Mouse (Mus musculus) testis, postnatal 10 days (tissue): ENCODE measurements around the gene Tas2r110.

Experiments used
- DNase-seq: peaks from one replicate; pipeline ENCODE4 v3.0.0; 2021; ENCODE audit warnings: low spot score

Tas2r110 gene

DNA sequence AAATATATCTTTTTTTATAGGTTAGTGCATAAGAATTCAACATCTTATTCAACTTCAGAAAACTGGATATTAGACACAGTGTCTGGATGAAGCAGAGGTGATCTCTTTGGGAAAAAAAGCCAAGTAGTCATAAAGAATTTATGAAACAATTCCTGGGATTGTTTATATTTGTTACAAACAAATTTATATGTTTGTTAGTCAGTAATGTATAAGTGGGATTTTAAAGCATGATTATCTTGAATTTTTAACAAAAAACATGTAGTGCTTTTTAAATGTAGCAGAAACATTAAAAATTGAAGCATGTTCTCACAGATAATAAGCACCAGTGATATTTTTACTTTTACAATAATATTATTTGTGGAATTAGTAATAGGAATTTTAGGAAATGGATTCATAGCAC is at the start of gene Tas2r110:
Gene Tas2r110, plus strand, starts transcription at position 301 of the 400 bp plus-strand sequence.
- no peak for DNase-seq

DNA sequence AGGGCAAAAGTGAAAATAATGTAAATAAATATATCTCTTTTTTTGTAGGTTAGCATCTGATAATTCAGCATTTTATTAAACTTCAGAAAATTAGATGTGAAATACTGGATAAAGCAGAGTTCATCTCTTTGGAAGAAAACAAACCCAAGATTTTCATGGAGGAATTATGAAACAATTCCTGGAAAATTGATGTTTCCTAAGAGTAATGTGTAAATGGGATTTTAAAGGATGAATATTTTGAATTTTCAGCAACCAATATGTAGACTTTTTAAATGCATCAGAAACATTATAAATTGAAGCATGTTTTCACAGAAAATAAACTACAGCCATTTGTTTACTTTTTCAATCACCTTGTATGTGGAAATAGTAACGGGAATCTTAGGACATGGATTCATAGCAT is 21.0 kb upstream of the Tas2r110 start, which contains the start of gene Tas2r123:
Gene Tas2r123, plus strand, starts transcription at position 301 of the 400 bp plus-strand sequence.
- no peak for DNase-seq

DNA sequence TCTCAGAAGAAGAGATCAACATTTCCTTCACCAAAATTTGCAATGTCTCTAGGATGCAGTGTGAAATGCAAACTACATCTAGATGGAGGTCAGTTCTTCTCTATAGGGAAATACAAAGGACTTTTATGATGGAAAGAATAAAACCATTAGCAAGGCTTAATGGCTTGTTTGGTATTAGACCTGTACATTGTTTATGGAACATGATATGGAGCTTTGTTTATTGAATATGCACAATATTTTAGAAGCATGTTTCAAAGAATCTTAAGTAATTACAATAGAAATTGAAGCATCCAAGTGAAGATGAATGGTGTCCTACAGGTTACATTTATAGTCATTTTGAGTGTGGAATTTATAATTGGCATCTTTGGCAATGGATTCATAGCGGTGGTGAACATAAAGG is 12.7 kb upstream of the Tas2r110 start, which contains the start of gene Tas2r116:
Gene Tas2r116, plus strand, starts transcription at position 301 of the 400 bp plus-strand sequence.
- no peak for DNase-seq

DNA sequence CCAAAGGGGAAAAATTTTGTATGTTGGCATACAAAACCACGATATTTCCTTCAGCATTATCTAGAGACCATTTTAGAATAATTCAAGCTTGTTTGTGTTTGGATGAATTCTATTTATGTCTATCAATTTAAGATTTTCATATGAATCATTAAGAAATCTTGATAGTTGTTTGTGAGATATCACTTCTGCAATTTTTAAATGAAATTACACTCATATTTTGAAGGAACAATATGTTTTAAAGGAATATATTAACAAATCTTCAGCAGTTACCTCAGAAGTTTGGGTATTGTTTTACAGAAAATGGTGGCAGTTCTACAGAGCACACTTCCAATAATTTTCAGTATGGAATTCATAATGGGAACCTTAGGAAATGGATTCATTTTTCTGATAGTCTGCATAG is 24.9 kb downstream of the Tas2r110 start, which contains the start of gene Tas2r113:
Gene Tas2r113, plus strand, starts transcription at position 301 of the 400 bp plus-strand sequence.
- no peak for DNase-seq

DNA sequence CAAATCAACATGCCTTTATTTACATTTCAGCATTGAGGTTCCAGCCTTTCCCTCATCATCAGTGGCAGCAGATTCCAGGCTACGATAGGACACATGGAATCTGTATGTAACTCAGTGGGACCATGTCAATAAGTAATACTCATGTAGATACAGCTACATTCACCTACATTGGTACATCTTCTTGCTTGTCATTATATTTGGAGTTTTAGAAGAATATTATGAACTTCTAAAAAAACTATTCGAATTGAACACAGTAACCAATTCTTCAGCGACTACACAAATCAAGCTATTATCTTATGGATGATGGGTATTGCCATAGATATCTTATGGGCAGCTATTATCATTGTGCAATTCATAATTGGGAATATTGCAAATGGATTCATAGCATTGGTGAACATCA is 41.5 kb downstream of the Tas2r110 start, which contains the start of gene Tas2r125:
Gene Tas2r125, plus strand, starts transcription at position 301 of the 400 bp plus-strand sequence.
- DNase-seq, result no peak
